Mouse (Mus musculus) cerebral cortex, adult 2 months (tissue): ENCODE data around the gene Proser1.

Experiments used
- WGBS: fragments of 180-500 bp; shearing (Covaris S2); methylation state at CpG from one replicate; pipeline ENCODE4 v1.1.7; 2018; 5-methylcytosine and 5-hydroxymethylcytosine counted together

Proser1 gene

GRCm38 (mm10) chr3:53463046-53463764, at the start of gene Proser1, which contains the start of gene Nhlrc3:
Gene Proser1, plus strand, starts transcription at chr3:53463666.
Gene Nhlrc3, minus strand, starts transcription at chr3:53463332.
- WGBS, result under 1% methylated on average over 52 of the region's 52 CpGs

GRCm38 (mm10) chr3:53413959-53414358, 49.5 kb upstream of the Proser1 start:
- 51% methylated on average over 3 of the region's 3 CpGs for WGBS

GRCm38 (mm10) chr3:53416036-53416506, 47.4 kb upstream of the Proser1 start:
- WGBS, result 57% methylated on average over 5 of the region's 5 CpGs

- WGBS, result 66% methylated on average over 7 of the region's 7 CpGs
Measured at GRCm38 (mm10) chr3:53417701-53418100, 45.8 kb upstream of the Proser1 start.

GRCm38 (mm10) chr3:53421656-53422055, 41.8 kb upstream of the Proser1 start:
- 93% methylated on average over 12 of the region's 12 CpGs for WGBS

GRCm38 (mm10) chr3:53422691-53423090, 40.8 kb upstream of the Proser1 start:
- 67% methylated on average over 1 of the region's 1 CpGs for WGBS

- 88% methylated on average over 4 of the region's 4 CpGs for WGBS
Measured at GRCm38 (mm10) chr3:53423576-53423975, 39.9 kb upstream of the Proser1 start.

- 73% methylated on average over 3 of the region's 3 CpGs for WGBS
Measured at GRCm38 (mm10) chr3:53434610-53435009, 28.9 kb upstream of the Proser1 start.

GRCm38 (mm10) chr3:53436550-53436949, 26.9 kb upstream of the Proser1 start:
- WGBS, result 75% methylated on average over 5 of the region's 5 CpGs

GRCm38 (mm10) chr3:53445540-53445939, 17.9 kb upstream of the Proser1 start:
- 73% methylated on average over 5 of the region's 5 CpGs for WGBS

- 93% methylated on average over 3 of the region's 3 CpGs for WGBS
Measured at GRCm38 (mm10) chr3:53446801-53447200, 16.7 kb upstream of the Proser1 start.

GRCm38 (mm10) chr3:53448208-53448607, 15.3 kb upstream of the Proser1 start:
- 9% methylated on average over 2 of the region's 2 CpGs for WGBS

GRCm38 (mm10) chr3:53450666-53451065, 12.8 kb upstream of the Proser1 start:
- 84% methylated on average over 11 of the region's 11 CpGs for WGBS

- WGBS, result 91% methylated on average over 10 of the region's 10 CpGs
Measured at GRCm38 (mm10) chr3:53452351-53452750, 11.1 kb upstream of the Proser1 start.

- WGBS, result 91% methylated on average over 7 of the region's 7 CpGs
Measured at GRCm38 (mm10) chr3:53453346-53453745, 10.1 kb upstream of the Proser1 start.

GRCm38 (mm10) chr3:53454005-53454404, 9.5 kb upstream of the Proser1 start:
- 94% methylated on average over 6 of the region's 6 CpGs for WGBS

- WGBS, result 86% methylated on average over 6 of the region's 6 CpGs
Measured at GRCm38 (mm10) chr3:53454561-53454960, 8.9 kb upstream of the Proser1 start.

GRCm38 (mm10) chr3:53454984-53455383, 8.5 kb upstream of the Proser1 start:
- 83% methylated on average over 7 of the region's 7 CpGs for WGBS

- 85% methylated on average over 5 of the region's 5 CpGs for WGBS
Measured at GRCm38 (mm10) chr3:53457750-53458149, 5.7 kb upstream of the Proser1 start.

- 67% methylated on average over 9 of the region's 9 CpGs for WGBS
Measured at GRCm38 (mm10) chr3:53460106-53460505, 3.4 kb upstream of the Proser1 start.

GRCm38 (mm10) chr3:53462701-53463045, 793 bp upstream of the Proser1 start:
- under 1% methylated on average over 9 of the region's 9 CpGs for WGBS

GRCm38 (mm10) chr3:53463765-53464114, 274 bp downstream of the Proser1 start:
- WGBS, result under 1% methylated on average over 35 of the region's 35 CpGs

- WGBS, result 0% methylated on average over 20 of the region's 20 CpGs
Measured at GRCm38 (mm10) chr3:53464146-53464698, 756 bp downstream of the Proser1 start.
